Mouse (Mus musculus) bone marrow, adult 2 months (tissue): ENCODE data around the gene Cfap100. TPM values are rescaled to one million over a fixed set of nuclear protein-coding genes. Genes with fewer than 3 reads are reported as not detected.

Experiments used
- H3K27ac ChIP-seq: fragments of 200-500 bp; 2 replicates; pipeline ENCODE4 v1.5.1; 2012; ENCODE audit warnings: low read depth, mild to moderate bottlenecking, control low read depth, inconsistent platforms, low read length; ENCODE audit not compliant: control insufficient read depth, poor library complexity, insufficient read depth
- H3K4me1 ChIP-seq: fragments of 200-500 bp; 2 replicates; pipeline ENCODE4 v1.6.1; 2011; ENCODE audit warnings: low read length; ENCODE audit not compliant: control insufficient read depth, insufficient read depth
- H3K4me3 ChIP-seq: fragments of 200-500 bp; replicated peaks from 2 replicates; pipeline ENCODE3; 2011; ENCODE audit warnings: mild to moderate bottlenecking, low read depth, low read length, control low read depth; ENCODE audit not compliant: control insufficient read depth
- CTCF ChIP-seq: fragments of 200-500 bp; IDR thresholded peaks from 2 replicates; pipeline ENCODE4 v1.5.1; 2011; ENCODE audit warnings: low read length, control low read depth; ENCODE audit not compliant: control insufficient read depth, insufficient read depth
- POLR2A ChIP-seq: fragments of 200-500 bp; IDR thresholded peaks from 2 replicates; pipeline ENCODE4 v1.6.1; 2011; ENCODE audit warnings: low read depth, mild to moderate bottlenecking, control low read depth, low read length, borderline replicate concordance; ENCODE audit not compliant: control insufficient read depth
- WGBS: fragments of 180-500 bp; shearing (Covaris S2); methylation state at CpG from one replicate; pipeline ENCODE4 v1.1.7; 2018; 5-methylcytosine and 5-hydroxymethylcytosine counted together
- polyA plus RNA-seq: library from polyadenylated mRNA; stranded (reverse); fragments of >200 nt; gene quantifications from 2 replicates; pipeline ENCODE4 v1.2.4, GENCODE M21; 2011; ENCODE audit warnings: low replicate concordance; ENCODE audit not compliant: missing spikeins, insufficient read depth, insufficient read length

Gene Cfap100
- polyA plus RNA-seq, 1 experiment, result not detected

- Histone ChIP-seq H3K4me3 (no peak overlapping the region), H3K4me1 (no peaks in the 10 kb centered on the region; the same call in none of the 2 replicates), H3K27ac (no peak overlapping the region)
- WGBS, result 54% methylated on average over 4 of the region's 4 CpGs
- TF ChIP-seq CTCF, result no peak
- no peak for TF ChIP-seq POLR2A
Measured at GRCm38 (mm10) chr6:90390629-90391028, 38.0 kb downstream of the Cfap100 start.

- H3K4me3 ChIP-seq, result no peak overlapping the region
- H3K4me1 ChIP-seq, result no peaks in the 10 kb centered on the region; the same call in 1 of the 2 replicates
- TF ChIP-seq CTCF (no peak), POLR2A (no peak)
- 74% methylated on average over 2 of the region's 2 CpGs for WGBS
- no peak overlapping the region for H3K27ac ChIP-seq
Measured at GRCm38 (mm10) chr6:90381465-90381864, 47.1 kb downstream of the Cfap100 start.

GRCm38 (mm10) chr6:90377708-90378107, 50.9 kb downstream of the Cfap100 start:
- Histone ChIP-seq H3K27ac (no peak overlapping the region), H3K4me1 (no peaks in the 10 kb centered on the region; the same call in 1 of the 2 replicates), H3K4me3 (no peak overlapping the region)
- 69% methylated on average over 2 of the region's 2 CpGs for WGBS
- TF ChIP-seq POLR2A (no peak), CTCF (no peak)

- WGBS, result 59% methylated on average over 4 of the region's 4 CpGs
- Histone ChIP-seq H3K4me3 (no peak overlapping the region), H3K4me1 (peaks cover 3% of the 10 kb centered on the region), H3K27ac (no peak overlapping the region)
- no peak for TF ChIP-seq POLR2A
- no peak for TF ChIP-seq CTCF
Measured at GRCm38 (mm10) chr6:90374647-90375046, 54.0 kb downstream of the Cfap100 start.

GRCm38 (mm10) chr6:90369725-90370553, 58.7 kb downstream of the Cfap100 start:
- H3K4me1 ChIP-seq, result peaks cover 3% of the 10 kb centered on the region
- under 1% methylated on average over 94 of the region's 98 CpGs for WGBS

GRCm38 (mm10) chr6:90368976-90369724, 59.4 kb downstream of the Cfap100 start, which contains the start of gene Zxdc:
Gene Zxdc, plus strand, starts transcription at chr6:90369492.
- no peak for TF ChIP-seq CTCF
- TF ChIP-seq POLR2A, result peak; percentile 42; the same call in 1 of the 2 replicates
- WGBS, result 8% methylated on average over 41 of the region's 41 CpGs
- peaks cover 3% of the 10 kb centered on the region for H3K4me1 ChIP-seq
- H3K4me3 ChIP-seq, result peak within 1 kb of the TSS; percentile 71
- peak within 1 kb of the TSS; percentile 86 for H3K27ac ChIP-seq

More at GRCm38 (mm10) chr6:90369725-90370553, 58.7 kb downstream of the Cfap100 start:
- Histone ChIP-seq H3K4me3 (peak overlapping the region; percentile 71), H3K27ac (peak overlapping the region; percentile 86)
- TF ChIP-seq POLR2A (0 out of 2 replicates have a peak, but pooled peaks have one; percentile 22), CTCF (no peak)

- no peak for TF ChIP-seq POLR2A
- TF ChIP-seq CTCF, result no peak
- H3K4me1 ChIP-seq, result no peaks in the 10 kb centered on the region; the same call in 1 of the 2 replicates
- no peak overlapping the region for H3K27ac ChIP-seq
- H3K4me3 ChIP-seq, result no peak overlapping the region
- WGBS, result 83% methylated on average over 5 of the region's 5 CpGs
Measured at GRCm38 (mm10) chr6:90363301-90363700, 65.3 kb downstream of the Cfap100 start.
